Mouse (Mus musculus): Measurements from ENCODE around the gene Odf3.

DNA sequence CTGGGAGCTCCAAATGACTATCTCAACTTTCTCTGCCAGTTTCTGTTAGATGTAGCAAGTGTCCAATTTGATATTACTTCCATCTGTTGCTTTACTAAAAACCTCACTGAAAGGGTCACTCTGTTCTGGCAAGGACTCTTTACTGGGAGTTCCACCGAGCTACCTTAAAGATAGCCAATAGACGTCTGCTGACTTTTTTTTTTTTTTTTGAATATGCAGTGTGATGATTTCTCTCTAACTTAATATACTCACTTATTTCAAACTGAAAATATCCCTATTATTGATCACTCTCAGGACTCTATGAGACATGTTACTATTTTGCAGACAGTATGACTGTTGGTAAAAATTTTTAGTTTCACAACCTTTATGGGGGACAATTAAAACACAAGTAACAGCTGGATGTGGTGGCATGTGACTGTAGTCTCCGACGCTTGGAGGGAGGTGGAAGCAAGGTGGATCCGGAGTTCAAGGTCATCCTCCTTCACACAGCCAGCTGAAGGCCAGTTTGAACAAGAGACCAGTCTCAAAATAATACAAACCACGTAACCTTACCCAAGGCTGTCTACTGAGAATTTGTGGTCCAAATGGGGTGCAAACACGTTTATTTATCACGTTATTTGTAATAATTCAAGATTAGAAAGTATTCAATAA lies 33.4 kb downstream of the Odf3 start:
- no peak for TF ChIP-seq POLR2A (IDR thresholded peaks at IDR 0.05; ENCODE audit: low read depth, low read length)
- no peak for TF ChIP-seq CTCF (IDR thresholded peaks at IDR 0.05; ENCODE audit: extremely low read depth, insufficient read depth, insufficient read length, insufficient replicate concordance)
